Mouse (Mus musculus) cerebellum, adult 2 months (tissue): ENCODE results near the gene 4933406M09Rik.

Experiments
- CTCF ChIP-seq: fragments of 200-500 bp; IDR thresholded peaks from 2 replicates; pipeline ENCODE4 v1.5.1; 2011; ENCODE audit warnings: low read depth, mild to moderate bottlenecking, control low read depth, low read length, moderate library complexity, borderline replicate concordance; ENCODE audit not compliant: insufficient read depth
- POLR2A ChIP-seq: fragments of 200-500 bp; IDR thresholded peaks from 2 replicates; pipeline ENCODE4 v1.6.1; 2011; ENCODE audit warnings: low read length, control low read depth, borderline replicate concordance; ENCODE audit not compliant: insufficient read depth

DNA sequence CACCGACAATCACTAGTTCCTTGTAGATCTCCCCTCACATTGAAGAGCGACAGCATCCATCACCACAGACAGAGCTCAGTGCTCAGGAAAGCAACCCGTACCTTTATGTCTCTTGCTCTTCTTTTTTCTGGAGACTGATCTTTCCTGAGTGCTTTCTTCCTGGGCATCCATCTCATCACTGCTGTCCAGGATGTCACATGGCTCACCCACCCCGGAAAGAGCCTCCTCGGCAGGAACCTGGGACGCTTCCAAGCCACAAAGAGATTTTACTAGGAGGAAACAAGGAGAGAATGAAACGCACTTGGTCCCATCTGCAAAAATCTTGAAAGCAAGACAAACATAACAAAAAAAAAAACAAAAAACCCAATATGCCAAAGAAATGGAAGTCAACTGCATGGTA lies 25.1 kb upstream of the 4933406M09Rik start:
- TF ChIP-seq POLR2A (no peak), CTCF (no peak)
